ENCODE assay signal across 10 mouse cellular contexts in genomic region chr10:53612172-53612571, GRCm38 (mm10). TPM values are rescaled to one million over a fixed set of nuclear protein-coding genes. Genes with fewer than 3 reads are reported as not detected.
DNase-seq lines count a peak whose midpoint lies in the region; ATAC-seq and TF ChIP-seq lines count a peak whose summit lies in the region.
"Had no signal": no experiment of that assay in that cellular context is flagged by ENCODE, and none has a peak within 500 bp of the region (broad histone marks: within the 10 kb centered on the region; RNA-seq: fewer than 3 reads in every experiment).

No protein-coding gene starts in this region.

- H3K9me3 ChIP-seq in midbrain, postnatal 0 days (ENCODE audit: low read length), result no peaks in the 10 kb centered on the region
- no peaks in the 10 kb centered on the region for H3K9me3 ChIP-seq in midbrain, embryonic 11.5 days (ENCODE audit: control insufficient read depth, low read length)
- H3K9me3 ChIP-seq: liver, embryonic 13.5 days had no signal

- H3K4me2 ChIP-seq in midbrain, postnatal 0 days (ENCODE audit: low read depth, low read length, poor library complexity, severe bottlenecking), result no peak overlapping the region
- no peak overlapping the region for H3K4me2 ChIP-seq in midbrain, embryonic 11.5 days
- H3K4me2 ChIP-seq: heart, embryonic 11.5 days; liver, embryonic 13.5 days had no signal

- H3K4me3 ChIP-seq in midbrain, postnatal 0 days (ENCODE audit: low read depth, low read length), result no peak overlapping the region
- no peak overlapping the region for H3K4me3 ChIP-seq in midbrain, embryonic 11.5 days (ENCODE audit: low read depth, low read length)
- H3K4me3 ChIP-seq: liver, embryonic 13.5 days had no signal

- no peak overlapping the region for H3K9ac ChIP-seq in midbrain, postnatal 0 days (replicated peaks; ENCODE audit: low read length, poor library complexity, severe bottlenecking)
- no peak overlapping the region for H3K9ac ChIP-seq in midbrain, embryonic 11.5 days (ENCODE audit: low read length)
- H3K9ac ChIP-seq: liver, embryonic 13.5 days had no signal

- peaks cover 17% of the 10 kb centered on the region; the same call in 1 of the 2 replicates for H3K36me3 ChIP-seq in midbrain, postnatal 0 days (ENCODE audit: insufficient read depth, low read length)
- H3K36me3 ChIP-seq in midbrain, embryonic 11.5 days (ENCODE audit: control insufficient read depth, insufficient read depth, low read length), result peaks cover 11% of the 10 kb centered on the region

- H3K4me1 ChIP-seq in midbrain, postnatal 0 days (ENCODE audit: insufficient read depth, low read length), result no peaks in the 10 kb centered on the region
- no peaks in the 10 kb centered on the region for H3K4me1 ChIP-seq in midbrain, embryonic 11.5 days (ENCODE audit: control insufficient read depth, insufficient read depth, low read length)
- H3K4me1 ChIP-seq: liver, embryonic 13.5 days had no signal

- H3K27ac ChIP-seq in midbrain, postnatal 0 days (ENCODE audit: low read depth, low read length), result no peak overlapping the region
- no peak overlapping the region for H3K27ac ChIP-seq in midbrain, embryonic 11.5 days (ENCODE audit: low read depth, low read length)
- H3K27ac ChIP-seq: liver, embryonic 13.5 days had no signal

- H3K27me3 ChIP-seq in midbrain, postnatal 0 days (ENCODE audit: insufficient read depth, low read length), result no peaks in the 10 kb centered on the region
- H3K27me3 ChIP-seq in midbrain, embryonic 11.5 days (ENCODE audit: control insufficient read depth, insufficient read depth, low read length), result no peaks in the 10 kb centered on the region
- H3K27me3 ChIP-seq: liver, embryonic 13.5 days had no signal

- peak; percentile 86 for DNase-seq in midbrain, postnatal 0 days (ENCODE audit: low spot score)
- DNase-seq in midbrain, embryonic 11.5 days (ENCODE audit: low spot score, missing footprints), result no peak
- DNase-seq in cerebellum, adult 9-11 months, result peak; percentile 91
- peak; percentile 67 for DNase-seq in layer of hippocampus, adult 11-12 months (ENCODE audit: low spot score)
- peak; percentile 64 for DNase-seq in retina, postnatal 1 day
- no peak for DNase-seq in embryo, embryonic 9.5 days (ENCODE audit: extremely low spot score)
- DNase-seq: liver, embryonic 13.5 days; right cerebral cortex, postnatal 25 days had no signal

- WGBS in midbrain, postnatal 0 days, result 82% methylated on average over 1 of the region's 1 CpGs
- WGBS in midbrain, embryonic 11.5 days, result 95% methylated on average over 1 of the region's 1 CpGs

- no peak for TF ChIP-seq CTCF in midbrain, postnatal 0 days (IDR thresholded peaks at IDR 0.05)

- ATAC-seq in midbrain, postnatal 0 days (ENCODE audit: low FRiP score), result peak; percentile 71
- ATAC-seq in midbrain, embryonic 11.5 days (ENCODE audit: low FRiP score), result no peak
- ATAC-seq in megakaryocyte-erythroid progenitor cell, adult 5-6 weeks (replicated peaks; ENCODE audit: low FRiP score, low TSS enrichment, poor library complexity, severe bottlenecking), result no peak

RNA-seq across cellular contexts. Expression of gene Asf1a, which starts 15.6 kb away (rescaled TPM):
- total RNA-seq in midbrain, postnatal 0 days (2014; rRNA removed), result 27.3 and 39.7 TPM in 2 replicates
- polyA plus RNA-seq in midbrain, postnatal 0 days (2015; fragmentation: Nextera tagmentation; extraction: Ambion mirVana), result 50.8 and 51.8 TPM in 2 replicates
- 178 and 194 TPM in 2 replicates for polyA plus RNA-seq in midbrain, embryonic 11.5 days (2014; fragmentation: Nextera tagmentation; extraction: Ambion mirVana)
- total RNA-seq in megakaryocyte-erythroid progenitor cell, adult 5-6 weeks (2014; fragmentation: Nextera tagmentation), result 118 and 119 TPM in 2 replicates
- 67.6 and 127 TPM in 2 replicates for total RNA-seq in megakaryocyte-erythroid progenitor cell, adult 5-6 weeks (2017)

RNA-seq across cellular contexts. Expression of gene Mcm9, which starts 18.1 kb away (rescaled TPM):
- total RNA-seq in midbrain, postnatal 0 days (2014; rRNA removed), result 3.1 and 5.9 TPM in 2 replicates
- polyA plus RNA-seq in midbrain, postnatal 0 days (2015; fragmentation: Nextera tagmentation; extraction: Ambion mirVana), result 4.6 and 5.7 TPM in 2 replicates
- polyA plus RNA-seq in midbrain, embryonic 11.5 days (2014; fragmentation: Nextera tagmentation; extraction: Ambion mirVana), result 16.3 and 16.8 TPM in 2 replicates
- 17.9 and 47.4 TPM in 2 replicates for total RNA-seq in megakaryocyte-erythroid progenitor cell, adult 5-6 weeks (2014; fragmentation: Nextera tagmentation)
- 9.3 and 16.5 TPM in 2 replicates for total RNA-seq in megakaryocyte-erythroid progenitor cell, adult 5-6 weeks (2017)

Comparison
In these comparisons a context has a peak if more than half of its experiments do, and no peak if none do; other contexts are left out.
1. DNase-seq: peak in midbrain, postnatal 0 days (single experiment), cerebellum, adult 9-11 months (single experiment), layer of hippocampus, adult 11-12 months (single experiment) and retina, postnatal 1 day (single experiment); none in midbrain, embryonic 11.5 days (single experiment) and embryo, embryonic 9.5 days (single experiment).